Mouse (Mus musculus) gastrocnemius, adult 2 months (tissue): ENCODE measurements around the gene Acsm5. TPM values are rescaled to one million over a fixed set of nuclear protein-coding genes. Genes with fewer than 3 reads are reported as not detected.

Experiments
- DNase-seq: peaks from one replicate; pipeline ENCODE4 v3.0.0; 2022
- H3K27ac ChIP-seq: fragments of 200-600 bp; 2 replicates; pipeline ENCODE4 v1.8.1; 2022; ENCODE audit warnings: mild to moderate bottlenecking
- H3K4me3 ChIP-seq: fragments of 200-600 bp; 2 replicates; pipeline ENCODE4 v1.8.1; 2022; ENCODE audit warnings: mild to moderate bottlenecking, moderate library complexity
- CTCF ChIP-seq: fragments of 200-600 bp; IDR thresholded peaks from 2 replicates; pipeline ENCODE4 v1.8.1; 2022; ENCODE audit warnings: antibody characterized with exemption, mild to moderate bottlenecking, moderate library complexity
- intact Hi-C: fragments of 180-260 bp; cut with DNase I; formaldehyde crosslinking; loops from one replicate; pipeline ENCODE4 v1.15.1; 2025
- total RNA-seq, 2 experiments: library from RNA; stranded (reverse); gene quantifications; 2 replicates each; pipeline ENCODE4 v1.2.3; 2021

Gene Acsm5
- total RNA-seq, 2 experiments from 2014 or later: 0.84 TPM; not detected in 1

GRCm38 (mm10) chr7:119522385-119522784, 3.1 kb downstream of the Acsm5 start:
- Histone ChIP-seq H3K4me3 (no peak overlapping the region), H3K27ac (no peak overlapping the region)
- TF ChIP-seq CTCF: no peak
- no peak for DNase-seq
- intact Hi-C loops: no loop called here

- no peak within 1 kb of the TSS for H3K27ac ChIP-seq
- no peak within 1 kb of the TSS for H3K4me3 ChIP-seq
- no peak for TF ChIP-seq CTCF
- intact Hi-C loops: no loop called here
- DNase-seq: no peak
These were observed 4.1 kb downstream of the Acsm5 start, which contains the start of gene Pdilt for GRCm38 (mm10) chr7:119523389-119523788. TSS of gene Pdilt (minus strand) at chr7:119523489.

- intact Hi-C loops: no loop called here
- H3K27ac ChIP-seq: no peak overlapping the region
- H3K4me3 ChIP-seq: no peak overlapping the region
- DNase-seq: no peak
- no peak for TF ChIP-seq CTCF
These were observed 6.6 kb downstream of the Acsm5 start for GRCm38 (mm10) chr7:119525881-119526281.

GRCm38 (mm10) chr7:119526486-119526885, 7.2 kb downstream of the Acsm5 start:
- no peak for DNase-seq

GRCm38 (mm10) chr7:119527135-119527534, 7.9 kb downstream of the Acsm5 start:
- DNase-seq: no peak
- TF ChIP-seq CTCF: no peak
- H3K27ac ChIP-seq: no peak overlapping the region
- H3K4me3 ChIP-seq: no peak overlapping the region
- intact Hi-C loops: no loop called here

More at GRCm38 (mm10) chr7:119526486-119526885, 7.2 kb downstream of the Acsm5 start:
- TF ChIP-seq CTCF: no peak
- no peak overlapping the region for H3K27ac ChIP-seq
- intact Hi-C loops: no loop called here
- H3K4me3 ChIP-seq: no peak overlapping the region

- no peak for TF ChIP-seq CTCF
- intact Hi-C loops: no loop called here
- H3K27ac ChIP-seq: no peak overlapping the region
- H3K4me3 ChIP-seq: no peak overlapping the region
- no peak for DNase-seq
These were observed 8.3 kb downstream of the Acsm5 start for GRCm38 (mm10) chr7:119527548-119527947.

- no peak for DNase-seq
- H3K4me3 ChIP-seq: no peak overlapping the region
- TF ChIP-seq CTCF: no peak
- intact Hi-C loops: no loop called here
- H3K27ac ChIP-seq: no peak overlapping the region
These were observed 9.4 kb downstream of the Acsm5 start for GRCm38 (mm10) chr7:119528617-119529016.

GRCm38 (mm10) chr7:119532924-119533323, 13.7 kb downstream of the Acsm5 start:
- no peak overlapping the region for H3K4me3 ChIP-seq
- no peak overlapping the region for H3K27ac ChIP-seq
- DNase-seq: no peak
- intact Hi-C loops: no loop called here
- TF ChIP-seq CTCF: no peak

GRCm38 (mm10) chr7:119534389-119534788, 15.1 kb downstream of the Acsm5 start:
- no peak overlapping the region for H3K4me3 ChIP-seq

GRCm38 (mm10) chr7:119542445-119542844, 23.2 kb downstream of the Acsm5 start:
- Histone ChIP-seq H3K4me3 (no peak overlapping the region), H3K27ac (no peak overlapping the region)
- DNase-seq: no peak
- no peak for TF ChIP-seq CTCF
- intact Hi-C loops: no loop called here

More at GRCm38 (mm10) chr7:119534389-119534788, 15.1 kb downstream of the Acsm5 start:
- no peak for TF ChIP-seq CTCF
- DNase-seq: no peak
- no peak overlapping the region for H3K27ac ChIP-seq
- intact Hi-C loops: no loop called here

GRCm38 (mm10) chr7:119545572-119545971, 26.3 kb downstream of the Acsm5 start:
- DNase-seq: no peak
- intact Hi-C loops: no loop called here
- Histone ChIP-seq H3K4me3 (no peak overlapping the region), H3K27ac (no peak overlapping the region)
- no peak for TF ChIP-seq CTCF

GRCm38 (mm10) chr7:119550471-119551222, 31.4 kb downstream of the Acsm5 start:
- intact Hi-C loops: no loop called here
- no peak for DNase-seq
- Histone ChIP-seq H3K27ac (no peak overlapping the region), H3K4me3 (no peak overlapping the region)
- no peak for TF ChIP-seq CTCF

GRCm38 (mm10) chr7:119554040-119554439, 34.8 kb downstream of the Acsm5 start, which contains the start of gene Acsm2:
TSS of gene Acsm2 (plus strand) at chr7:119554340.
- H3K4me3 ChIP-seq: no peak within 1 kb of the TSS
- no peak within 1 kb of the TSS for H3K27ac ChIP-seq
- DNase-seq: no peak
- no peak for TF ChIP-seq CTCF
- intact Hi-C loops: no loop called here
